Mouse (Mus musculus) cortical plate, adult 2 months (tissue): ENCODE results near the gene Mcoln2.

Source experiments
- CTCF ChIP-seq: fragments of 200-500 bp; IDR thresholded peaks from 2 replicates; pipeline ENCODE4 v1.5.1; 2011; ENCODE audit warnings: mild to moderate bottlenecking, control low read depth, low read length; ENCODE audit not compliant: insufficient read depth; ENCODE audit errors: extremely low read depth
- POLR2A ChIP-seq: fragments of 200-500 bp; IDR thresholded peaks from 2 replicates; pipeline ENCODE4 v1.6.1; 2011; ENCODE audit warnings: mild to moderate bottlenecking, low read length, control low read depth; ENCODE audit not compliant: insufficient read depth; ENCODE audit errors: extremely low read depth

GRCm38 (mm10) chr3:146192507-146192906, 42.9 kb downstream of the Mcoln2 start:
- TF ChIP-seq CTCF (no peak), POLR2A (no peak)
